Mouse (Mus musculus) right cerebral cortex, postnatal 14 days (tissue): ENCODE measurements around the gene Pcsk4.
"Not testable (repeated sequence)": the region's sequence is repeated elsewhere in the genome, so short reads cannot be mapped to it uniquely, and the experiment has no call there.

Source experiments
- DNase-seq: peaks from one replicate; pipeline ENCODE4 v3.0.0; 2022

The Pcsk4 gene

GRCm38 (mm10) chr10:80347514-80347967 is 18.2 kb upstream of the Pcsk4 start:
- DNase-seq = no peak

- not testable (repeated sequence) for DNase-seq
These were observed 16.6 kb upstream of the Pcsk4 start for GRCm38 (mm10) chr10:80345929-80346328.

GRCm38 (mm10) chr10:80345122-80345521 is 15.8 kb upstream of the Pcsk4 start:
- no peak for DNase-seq

GRCm38 (mm10) chr10:80344131-80344661 is 14.9 kb upstream of the Pcsk4 start:
- DNase-seq = no peak

GRCm38 (mm10) chr10:80343425-80343895 is 14.2 kb upstream of the Pcsk4 start:
- DNase-seq = no peak

GRCm38 (mm10) chr10:80342749-80343424 is 13.6 kb upstream of the Pcsk4 start:
- no peak for DNase-seq

- no peak for DNase-seq
These were observed 13.0 kb upstream of the Pcsk4 start for GRCm38 (mm10) chr10:80342305-80342748.

- no peak for DNase-seq
These were observed 12.4 kb upstream of the Pcsk4 start for GRCm38 (mm10) chr10:80341491-80342304.

GRCm38 (mm10) chr10:80341026-80341425 is 11.7 kb upstream of the Pcsk4 start:
- no peak for DNase-seq

GRCm38 (mm10) chr10:80339941-80340750 is 10.8 kb upstream of the Pcsk4 start:
- peak; percentile 89 for DNase-seq

GRCm38 (mm10) chr10:80336263-80336662 is 7.0 kb upstream of the Pcsk4 start:
- DNase-seq = no peak

- DNase-seq = no peak
These were observed 3.3 kb upstream of the Pcsk4 start for GRCm38 (mm10) chr10:80332525-80332989.

GRCm38 (mm10) chr10:80331636-80332524 is 2.6 kb upstream of the Pcsk4 start:
- no peak for DNase-seq

- no peak for DNase-seq
These were observed 1.6 kb upstream of the Pcsk4 start for GRCm38 (mm10) chr10:80330888-80331287.

- DNase-seq = no peak
These were observed 786 bp upstream of the Pcsk4 start for GRCm38 (mm10) chr10:80330084-80330483.

GRCm38 (mm10) chr10:80325045-80325444 is 4.3 kb downstream of the Pcsk4 start:
- no peak for DNase-seq

- no peak for DNase-seq
These were observed 4.9 kb downstream of the Pcsk4 start for GRCm38 (mm10) chr10:80324120-80325037.

GRCm38 (mm10) chr10:80323261-80324119 is 5.8 kb downstream of the Pcsk4 start:
- DNase-seq = peak; percentile 60

GRCm38 (mm10) chr10:80322811-80323211 is 6.5 kb downstream of the Pcsk4 start:
- DNase-seq = no peak
